In genomic region chr11:115708956-115709828, GRCm38 (mm10) we compare ENCODE assay signal across 8 mouse cellular contexts. TPM values are rescaled to one million over a fixed set of nuclear protein-coding genes. Genes with fewer than 3 reads are reported as not detected.
DNase-seq lines count a peak whose midpoint lies in the region; ATAC-seq and TF ChIP-seq lines count a peak whose summit lies in the region.

No protein-coding gene starts in this region.

- no peak for TF ChIP-seq POLR2A in testis, adult 2 months (IDR thresholded peaks at IDR 0.05; ENCODE audit: control insufficient read depth, low read depth, low read length)

- H3K4me3 ChIP-seq in testis, adult 2 months (ENCODE audit: control insufficient read depth, low read depth, low read length), result peak overlapping the region; percentile 82
- peak overlapping the region; percentile 100 for H3K4me3 ChIP-seq in heart, embryonic 13.5 days

- H3K27me3 ChIP-seq in testis, adult 2 months (ENCODE audit: control insufficient read depth, insufficient read depth, low read length), result no peaks in the 10 kb centered on the region
- H3K27me3 ChIP-seq in heart, embryonic 13.5 days (replicated peaks), result no peaks in the 10 kb centered on the region
- no peaks in the 10 kb centered on the region for H3K27me3 ChIP-seq in splenic B cell, adult 2 months (ENCODE audit: control insufficient read depth, insufficient read depth, low read length, poor library complexity, severe bottlenecking)

- ATAC-seq in heart, embryonic 13.5 days (ENCODE audit: extremely low read depth, insufficient number of reproducible peaks, low FRiP score, low TSS enrichment), result no peak; the same call in 1 of the 2 replicates

- H3K4me2 ChIP-seq in heart, embryonic 13.5 days, result peak overlapping the region; percentile 96

- peak overlapping the region; percentile 82 for H3K9ac ChIP-seq in heart, embryonic 13.5 days

- DNase-seq in testis, postnatal 14 days (ENCODE audit: low spot score), result no peak
- peak; percentile 65 for DNase-seq in cerebellum, adult 8-10 months
- peak; percentile 25 to 42 for DNase-seq in layer of hippocampus, postnatal 10 days (ENCODE audit: low spot score in 2 of 2)
- peak; percentile 35 to 47 for DNase-seq in lung, postnatal 4 days
- DNase-seq in splenic B cell, adult 2 months (ENCODE audit: low read depth, low spot score), result peak; percentile 49
- DNase-seq in ovary, postnatal 10 days (ENCODE audit: low spot score), result no peak

- no peaks in the 10 kb centered on the region for H3K9me3 ChIP-seq in heart, embryonic 13.5 days

- peaks cover 13% of the 10 kb centered on the region for H3K4me1 ChIP-seq in testis, adult 2 months (ENCODE audit: control insufficient read depth, insufficient read depth, low read length)
- H3K4me1 ChIP-seq in heart, embryonic 13.5 days, result peaks cover 38% of the 10 kb centered on the region

- no peaks in the 10 kb centered on the region for H3K36me3 ChIP-seq in testis, adult 2 months (ENCODE audit: control insufficient read depth, insufficient read depth, low read length)
- no peaks in the 10 kb centered on the region for H3K36me3 ChIP-seq in heart, embryonic 13.5 days
- H3K36me3 ChIP-seq in splenic B cell, adult 2 months (ENCODE audit: control insufficient read depth, insufficient read depth, low read length, poor library complexity, severe bottlenecking), result no peaks in the 10 kb centered on the region

- WGBS in heart, embryonic 13.5 days, result 3% methylated on average over 14 of the region's 23 CpGs

- H3K27ac ChIP-seq in testis, adult 2 months (ENCODE audit: control insufficient read depth, insufficient read depth, low read depth, low read length), result peak overlapping the region; percentile 73
- H3K27ac ChIP-seq in heart, embryonic 13.5 days (replicated peaks), result peak overlapping the region; percentile 87

- TF ChIP-seq CTCF in testis, adult 2 months (IDR thresholded peaks at IDR 0.05; ENCODE audit: control insufficient read depth, insufficient read depth, insufficient replicate concordance, low read depth, low read length), result no peak

RNA-seq across cellular contexts. Expression of gene Grb2, which starts 0.8 kb away (rescaled TPM):
- 7.7 TPM in 2 replicates for polyA plus RNA-seq in testis, adult 2 months (2012; rRNA removed)
- polyA plus RNA-seq in heart, embryonic 13.5 days (2015; fragmentation: Nextera tagmentation; extraction: Ambion mirVana), result 86.6 and 90.0 TPM in 2 replicates
- total RNA-seq in layer of hippocampus, postnatal 10 days (2021), result 100 to 1,000 TPM; 160 to 186 TPM

RNA-seq across cellular contexts. Expression of gene Tmem94, which starts 56.0 kb away (rescaled TPM):
- polyA plus RNA-seq in testis, adult 2 months (2012; rRNA removed), result 80.1 and 91.5 TPM in 2 replicates
- 34.3 and 39.4 TPM in 2 replicates for polyA plus RNA-seq in heart, embryonic 13.5 days (2015; fragmentation: Nextera tagmentation; extraction: Ambion mirVana)
- 10 to 100 TPM; 33.4 to 38.2 TPM for total RNA-seq in layer of hippocampus, postnatal 10 days (2021)

Comparison
In these comparisons a context has a peak if more than half of its experiments do, and no peak if none do; other contexts are left out.
1. DNase-seq: peak in cerebellum, adult 8-10 months (single experiment), layer of hippocampus, postnatal 10 days (2 of 2), lung, postnatal 4 days (2 of 2) and splenic B cell, adult 2 months (single experiment); none in testis, postnatal 14 days (single experiment) and ovary, postnatal 10 days (single experiment).
2. RNA of gene Grb2, which starts 0.8 kb away (polyA plus RNA-seq): 86.6 to 90.0 TPM in heart, embryonic 13.5 days; 7.7 TPM in testis, adult 2 months; every median in the first group is over 10 times any median in the second.